Mouse (Mus musculus) spleen, postnatal 4 days (tissue): ENCODE results near the gene Ip6k3.

Source experiments
- DNase-seq, 2 experiments: peaks; one replicate each; pipeline ENCODE4 v3.0.0; 2022; ENCODE audit warnings: low spot score in 2 of 2

The Ip6k3 gene

DNA sequence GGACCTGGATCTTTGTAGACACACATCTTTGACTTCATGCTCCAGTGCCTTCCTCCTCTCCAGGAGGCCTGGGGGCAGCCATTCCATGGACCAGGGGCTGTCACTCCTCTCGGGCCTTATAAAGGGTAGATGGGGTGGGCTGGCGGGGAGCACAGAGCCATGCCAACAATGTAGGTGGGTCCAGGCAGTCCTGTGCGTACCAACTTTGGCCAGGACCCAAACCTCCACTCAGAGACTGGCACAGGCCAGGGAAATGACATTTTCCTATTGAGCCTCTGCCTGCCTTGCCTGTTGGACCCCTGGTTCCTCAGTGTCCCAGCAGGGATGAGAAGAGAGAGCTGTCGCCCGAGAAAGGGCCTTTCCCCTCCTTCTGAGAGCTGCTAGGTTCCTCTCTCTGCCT, 14.8 kb upstream of the Ip6k3 start:
- DNase-seq, result no peak

DNA sequence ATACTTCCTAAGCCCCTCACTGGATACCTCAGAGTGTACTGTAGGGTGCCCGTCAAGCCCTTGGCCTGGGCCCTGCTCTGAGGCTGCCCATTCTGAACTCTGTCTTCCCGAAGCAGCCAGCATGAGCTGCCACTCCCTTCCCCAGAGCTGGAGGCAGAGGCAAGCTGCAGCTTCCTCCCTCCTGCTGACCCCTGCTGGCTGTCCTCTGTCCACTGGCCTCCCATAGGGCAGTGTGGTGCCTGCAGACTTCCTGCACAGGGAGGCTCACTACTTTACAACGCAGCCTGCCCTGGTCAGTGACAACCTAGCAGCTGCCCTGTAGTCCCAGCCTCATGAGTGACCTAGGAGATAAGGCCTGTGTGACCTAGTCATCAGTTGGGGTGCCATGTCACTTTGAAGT, 14.1 kb upstream of the Ip6k3 start:
- DNase-seq, result no peak

DNA sequence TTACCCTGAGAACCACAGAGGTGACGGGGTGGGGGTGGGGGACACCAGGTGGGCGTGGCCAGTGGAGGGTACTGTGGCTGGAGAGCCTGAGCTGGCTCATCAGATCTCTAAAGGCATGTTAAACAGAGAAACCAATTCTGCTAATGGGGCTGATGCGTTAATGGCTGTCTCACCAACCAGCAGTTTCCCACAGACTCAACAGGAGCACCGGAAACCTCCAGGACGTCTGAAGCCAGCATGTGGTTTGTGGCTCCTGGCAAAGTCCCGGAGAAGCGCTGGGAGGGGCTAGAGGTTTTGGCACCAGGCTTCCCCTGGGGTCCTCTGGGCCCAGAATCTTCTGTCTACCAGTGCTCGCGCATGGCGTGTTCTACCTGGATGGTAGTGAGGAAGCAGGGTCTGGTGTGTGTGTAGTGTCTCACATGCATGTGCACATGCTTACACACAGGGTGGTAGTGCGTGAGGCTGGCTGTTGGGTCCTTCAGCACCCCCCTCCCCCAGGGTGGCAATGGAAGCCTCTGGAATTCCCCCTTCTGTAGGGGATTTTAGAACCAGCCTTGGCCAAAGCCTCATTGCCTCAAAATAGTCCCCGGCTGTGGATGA, 12.2 kb upstream of the Ip6k3 start:
- DNase-seq, result no peak

DNA sequence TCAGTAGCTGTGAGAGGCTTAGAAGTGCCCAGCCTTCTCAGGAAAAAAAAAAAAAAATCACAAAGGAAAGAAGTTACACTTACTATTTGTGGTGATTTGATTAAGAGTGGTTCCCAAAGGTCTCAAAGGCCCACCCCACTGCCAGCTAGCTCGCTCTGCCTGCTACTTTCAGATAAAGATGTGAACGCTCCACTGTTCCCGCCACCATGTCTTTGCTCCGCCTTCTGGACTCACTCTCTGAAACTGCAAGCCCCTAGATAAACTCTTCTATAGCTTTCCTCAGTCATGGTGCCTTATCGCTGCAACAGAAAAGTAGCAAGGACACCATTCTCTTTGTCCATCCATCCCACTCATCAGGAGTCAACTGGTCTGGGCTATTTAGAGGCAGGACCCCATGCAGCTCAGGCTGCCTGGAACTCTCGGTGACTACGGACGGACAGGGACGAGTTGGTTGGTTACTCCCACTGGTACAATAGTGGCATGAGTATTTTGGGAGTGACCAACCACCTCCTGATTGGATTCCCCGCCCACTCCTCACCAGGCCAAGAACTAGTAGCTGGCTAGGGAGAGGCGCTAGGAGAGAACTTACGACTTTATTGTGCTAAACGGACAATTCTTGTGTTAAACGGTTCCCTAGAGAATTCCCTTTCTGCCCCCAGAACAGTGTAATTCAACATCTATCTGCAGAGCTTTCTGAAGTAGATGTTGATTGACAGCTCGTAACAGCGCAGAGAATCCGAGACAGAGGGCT, 11.0 kb upstream of the Ip6k3 start:
- no peak for DNase-seq

DNA sequence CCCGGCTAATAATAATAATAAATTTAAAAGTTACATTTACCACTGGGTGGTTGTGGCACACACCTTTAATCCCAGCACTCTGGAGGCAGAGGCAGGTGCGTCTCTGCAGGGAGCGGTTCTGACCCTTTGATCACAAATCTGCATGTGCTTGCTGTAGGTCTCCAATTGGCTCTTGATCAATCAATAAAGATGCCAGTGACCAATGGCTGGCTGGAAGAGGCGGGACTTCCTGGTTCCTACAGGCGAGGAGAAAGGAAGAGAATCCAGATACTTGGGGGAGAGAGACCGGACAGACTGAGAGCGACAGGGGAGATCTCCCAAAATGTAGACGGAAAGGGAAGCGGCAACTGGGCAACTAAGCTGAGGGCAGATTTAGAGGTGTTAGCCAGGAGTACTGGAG, 10.4 kb upstream of the Ip6k3 start:
- DNase-seq, result no peak

DNA sequence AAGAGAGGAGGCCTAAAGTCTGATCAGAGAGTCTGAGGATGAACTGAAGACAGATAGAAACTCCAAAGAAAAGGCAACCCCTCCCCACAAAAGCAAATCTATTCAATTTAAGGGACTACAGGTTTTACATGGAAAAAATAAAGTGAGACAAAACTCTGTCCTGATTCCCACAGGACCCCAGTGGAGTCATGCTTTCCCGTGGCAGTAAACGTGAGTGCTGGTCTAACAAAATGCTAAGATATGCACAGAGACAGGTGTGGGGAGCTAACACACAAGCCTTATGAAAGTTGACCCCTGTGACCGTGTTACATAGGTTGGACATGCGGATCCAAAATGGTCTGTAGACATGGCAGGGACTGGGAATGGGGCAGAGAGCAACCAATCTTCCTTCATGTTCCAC, 9.2 kb upstream of the Ip6k3 start:
- DNase-seq, result no peak

DNA sequence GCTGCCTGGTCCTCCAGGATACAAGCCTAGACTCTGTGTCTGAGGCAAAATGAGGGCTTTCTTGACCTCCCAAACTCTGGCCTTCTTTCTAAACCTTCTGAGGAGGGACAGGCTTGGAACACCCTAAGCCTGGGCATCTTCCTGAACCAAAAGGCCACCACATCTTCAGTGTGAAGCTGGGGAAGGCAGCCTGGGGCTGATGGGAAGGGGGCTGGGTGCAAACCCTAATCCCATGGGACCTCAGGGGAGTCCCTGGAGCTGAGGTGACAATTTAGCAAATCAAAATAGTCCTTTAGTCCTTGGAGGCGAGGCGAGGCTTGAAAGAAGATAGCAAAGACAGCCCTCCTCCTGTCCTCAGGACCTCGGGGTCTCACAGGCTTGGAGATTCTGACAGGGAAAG, 8.7 kb upstream of the Ip6k3 start:
- DNase-seq, result no peak

DNA sequence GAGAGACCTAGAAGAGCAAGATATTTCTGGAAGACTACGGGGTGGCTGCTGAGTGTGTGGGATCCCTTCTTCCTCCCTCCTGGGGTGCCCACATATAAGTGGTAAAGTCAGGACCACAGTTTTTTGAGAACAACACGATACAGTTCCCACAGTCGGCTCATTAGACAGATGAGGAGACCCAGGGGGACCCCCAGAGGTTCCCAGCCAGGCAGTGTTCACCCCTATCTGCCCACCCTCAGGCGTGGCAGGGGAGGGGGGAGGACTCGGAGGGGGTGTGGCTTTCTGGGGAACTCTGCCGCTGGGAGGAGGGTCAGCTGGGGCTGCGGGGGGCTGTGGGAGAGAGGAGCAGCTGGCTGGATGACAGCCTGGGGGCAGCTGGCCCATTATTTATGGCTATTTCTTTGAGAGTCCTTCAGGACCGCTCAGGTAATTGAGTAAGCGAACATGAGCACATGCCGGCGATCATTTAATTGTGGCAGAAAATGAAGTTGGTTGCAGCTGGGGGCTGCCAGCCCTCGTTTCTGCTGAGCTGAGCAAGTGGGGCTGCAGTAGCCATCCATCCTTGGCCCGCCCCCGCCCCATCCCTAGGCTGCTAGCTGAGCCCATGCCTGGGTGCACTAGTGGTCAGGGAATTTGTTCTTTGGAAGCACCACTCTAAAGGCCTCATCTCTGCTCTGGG, 7.7 kb upstream of the Ip6k3 start:
- no peak for DNase-seq

DNA sequence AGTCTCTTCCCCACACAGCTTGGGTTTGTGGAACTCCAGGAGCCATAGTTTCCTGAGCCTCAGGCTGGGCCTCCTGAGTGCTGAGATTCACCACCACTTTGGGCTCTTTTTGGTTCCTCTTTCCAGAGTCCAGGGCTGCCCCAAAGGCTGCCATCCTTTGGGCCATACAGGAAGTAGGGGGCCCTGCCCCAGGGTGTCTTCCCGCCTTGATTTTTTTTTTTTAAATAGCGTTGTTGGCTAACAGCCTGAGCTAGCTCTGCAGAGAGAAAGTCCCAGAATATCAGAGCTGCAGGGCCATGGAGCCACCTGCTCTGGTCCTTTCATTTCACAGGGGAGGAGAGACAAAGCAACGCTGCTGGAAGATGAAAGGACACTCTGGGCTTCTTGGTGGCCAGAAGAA, 6.1 kb upstream of the Ip6k3 start:
- DNase-seq, result no peak

DNA sequence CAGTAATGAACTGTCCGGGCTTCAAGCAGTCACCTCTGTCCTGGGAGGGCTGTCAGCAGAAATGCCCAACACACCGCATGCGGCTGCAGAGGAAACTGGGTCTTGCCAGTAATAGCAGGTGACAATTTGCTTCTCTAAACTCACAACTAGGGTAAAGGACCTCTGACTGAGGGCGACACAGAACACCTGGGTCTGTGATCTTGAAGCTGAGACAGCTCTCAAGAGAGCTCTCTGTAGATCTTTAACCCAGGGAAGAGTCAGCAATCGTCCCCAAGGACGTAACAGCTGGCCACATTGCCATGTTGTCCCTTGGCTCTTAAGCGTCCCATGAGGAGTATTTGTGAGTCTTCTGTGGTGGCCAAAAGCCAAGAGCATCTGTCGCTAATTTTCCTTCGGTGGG, 4.9 kb upstream of the Ip6k3 start:
- no peak for DNase-seq

DNA sequence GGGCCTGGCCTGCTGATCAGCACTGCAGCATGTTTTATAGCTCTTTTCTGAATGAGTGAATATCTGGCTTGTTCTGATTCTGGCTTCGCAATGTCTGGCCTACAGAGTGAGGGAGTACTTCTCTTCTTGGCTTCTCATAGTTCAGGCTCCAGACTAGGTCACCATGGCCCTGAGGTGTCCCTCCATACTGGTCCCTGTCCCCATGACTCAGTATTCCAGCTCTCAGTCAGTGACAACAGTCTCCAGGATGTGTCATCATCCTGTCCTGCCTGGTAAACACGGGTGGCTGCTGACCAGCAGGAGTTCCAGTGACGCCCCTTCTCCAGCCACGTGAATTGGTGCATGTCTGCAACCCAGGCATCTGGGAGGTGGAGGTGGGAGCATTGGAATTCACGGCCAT, 3.5 kb upstream of the Ip6k3 start:
- DNase-seq, result no peak

DNA sequence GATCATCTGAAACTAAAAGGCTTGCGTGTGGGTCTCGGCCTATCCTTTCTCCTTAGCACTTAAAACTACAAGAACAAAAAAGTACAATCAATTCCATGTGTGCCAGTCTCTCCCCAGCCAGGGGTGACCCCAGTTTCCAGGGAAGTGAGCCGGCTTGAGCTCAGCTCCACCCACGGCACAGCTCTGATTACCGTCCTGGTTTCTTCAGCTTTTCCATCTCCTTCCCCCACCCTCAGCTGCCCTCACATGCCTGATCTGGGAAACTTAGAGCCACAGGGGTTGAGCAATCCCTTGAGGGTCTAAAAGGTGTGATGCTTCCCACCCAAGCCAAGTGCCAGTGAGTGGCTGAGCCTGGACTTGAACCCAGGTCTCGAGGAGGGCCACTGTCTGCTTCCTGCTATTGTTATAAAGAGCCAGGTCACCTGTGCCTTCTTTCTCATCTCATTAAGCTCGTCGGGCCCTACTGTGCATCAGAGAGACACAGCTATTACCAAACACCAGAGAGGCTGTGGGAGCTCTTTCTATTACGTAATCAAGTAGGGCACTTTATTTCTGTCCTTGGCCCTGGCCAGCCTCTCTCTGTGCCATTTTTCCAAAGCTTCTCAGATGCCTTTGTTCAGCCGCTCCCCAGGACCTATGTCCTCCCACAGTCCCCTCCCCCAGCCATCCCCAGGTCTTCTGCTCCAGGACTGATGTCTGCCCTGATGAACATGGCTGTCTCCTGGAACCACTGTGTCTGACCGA, 2.5 kb upstream of the Ip6k3 start:
- DNase-seq, result no peak

DNA sequence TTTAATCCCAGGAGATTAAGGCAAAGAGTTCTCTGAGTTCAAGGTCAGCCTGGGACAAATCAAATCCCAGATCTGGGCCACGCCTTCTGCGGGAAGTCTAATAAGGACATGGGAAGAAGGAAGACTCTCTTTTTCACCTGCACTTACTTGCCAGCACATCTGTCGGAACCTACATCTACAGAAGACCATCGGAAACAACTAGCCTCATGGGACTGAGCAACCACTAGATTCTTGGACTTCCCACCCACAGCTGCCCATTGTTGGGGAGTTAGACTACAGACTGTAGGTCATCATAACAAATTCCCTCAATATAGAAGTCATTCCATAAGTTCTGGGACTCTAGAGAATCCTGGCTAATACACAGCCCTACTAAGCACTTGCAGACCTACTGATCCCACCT, 974 bp upstream of the Ip6k3 start:
- DNase-seq, result no peak

DNA sequence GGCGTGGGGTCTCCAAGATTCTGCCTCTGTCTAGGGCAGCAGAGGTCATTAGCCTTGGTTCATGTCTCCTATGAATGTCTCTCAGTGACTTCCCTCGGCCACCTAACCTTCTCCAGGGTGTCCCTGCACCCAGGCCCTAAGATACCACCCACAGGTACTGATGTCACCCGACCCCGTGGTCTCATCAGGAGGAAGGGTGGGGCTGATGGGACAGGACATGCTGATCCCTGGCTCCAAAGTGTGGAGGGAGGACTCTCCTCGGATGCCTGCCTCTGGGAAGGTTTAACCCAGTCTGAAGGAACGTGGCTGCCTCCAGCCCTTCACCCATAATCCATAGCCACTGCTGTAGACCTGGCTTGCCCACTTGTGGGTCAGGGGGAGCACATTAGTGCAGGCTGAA, 694 bp downstream of the Ip6k3 start:
- DNase-seq, result no peak

DNA sequence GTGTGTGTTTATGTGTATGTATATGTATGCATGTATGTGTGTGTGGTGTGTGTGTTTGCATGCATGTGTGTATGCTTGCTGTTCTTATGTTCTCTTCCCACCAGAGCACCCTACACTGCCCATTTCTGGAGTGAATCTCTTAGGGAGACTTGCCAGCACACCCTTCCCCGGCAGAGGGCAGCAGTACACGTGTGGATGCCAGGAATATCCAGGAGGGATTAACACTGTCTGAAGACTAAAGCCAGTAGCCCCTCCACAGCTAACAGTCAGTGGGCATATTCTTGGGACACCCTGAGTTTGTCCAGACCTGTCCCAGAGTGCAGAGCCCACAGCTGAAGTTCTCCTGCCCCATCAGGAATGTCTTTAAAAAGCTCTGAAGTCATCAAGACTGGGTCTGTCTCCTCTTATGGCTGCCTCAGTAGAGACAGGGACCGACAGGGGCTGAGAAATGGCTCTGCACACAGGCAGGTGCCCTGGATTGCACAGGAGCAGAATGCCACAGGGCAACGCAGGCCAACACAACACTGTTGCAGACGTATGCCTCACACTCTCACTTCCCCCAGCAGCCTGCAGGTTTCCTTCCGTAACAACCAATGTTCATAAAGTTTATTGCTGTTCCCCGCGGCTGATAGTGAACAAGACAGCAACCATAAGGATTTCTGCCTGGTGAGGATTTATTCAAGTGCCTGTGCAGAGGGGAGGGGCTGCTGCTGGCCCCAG, 2.4 kb downstream of the Ip6k3 start:
- no peak for DNase-seq

DNA sequence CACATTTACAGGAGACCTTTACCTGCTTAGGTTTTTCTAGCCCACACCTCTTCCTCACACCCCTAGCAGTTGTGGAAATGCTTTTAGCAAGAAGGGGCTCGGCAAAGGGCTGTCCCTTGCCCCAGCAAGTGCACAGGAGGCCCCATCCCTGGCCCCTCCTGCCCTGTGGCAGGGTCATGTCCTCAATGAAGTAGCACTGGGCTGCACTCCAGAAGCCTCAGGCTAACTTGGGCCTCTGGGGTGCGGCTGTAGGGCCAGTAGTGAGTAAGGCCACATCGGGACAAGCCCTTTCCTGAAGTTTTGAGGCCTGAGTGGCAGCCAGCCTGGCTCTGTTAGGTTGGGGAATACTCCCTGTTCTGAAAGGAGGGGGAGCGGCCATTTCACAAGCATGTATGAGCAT, 6.7 kb downstream of the Ip6k3 start:
- DNase-seq, result no peak

DNA sequence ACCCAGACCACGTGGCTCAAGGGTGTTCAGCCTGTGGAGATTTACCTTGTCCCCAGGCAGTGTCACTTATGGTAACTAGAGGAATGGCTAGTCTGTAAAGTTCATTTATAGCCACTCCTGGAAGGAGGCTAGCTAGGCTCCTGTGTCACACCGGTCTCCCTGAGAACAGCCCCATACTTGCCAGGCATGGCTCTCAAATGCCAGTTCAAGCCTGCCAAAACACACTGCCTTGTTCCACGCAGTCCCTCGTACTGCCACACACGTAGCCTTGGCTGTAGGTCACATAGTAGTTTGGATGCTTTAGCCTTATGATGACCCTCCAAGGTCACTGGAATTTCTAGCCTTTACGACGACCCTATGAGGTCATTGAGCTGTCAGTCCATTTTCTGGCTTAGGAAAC, 8.4 kb downstream of the Ip6k3 start:
- DNase-seq, result no peak

DNA sequence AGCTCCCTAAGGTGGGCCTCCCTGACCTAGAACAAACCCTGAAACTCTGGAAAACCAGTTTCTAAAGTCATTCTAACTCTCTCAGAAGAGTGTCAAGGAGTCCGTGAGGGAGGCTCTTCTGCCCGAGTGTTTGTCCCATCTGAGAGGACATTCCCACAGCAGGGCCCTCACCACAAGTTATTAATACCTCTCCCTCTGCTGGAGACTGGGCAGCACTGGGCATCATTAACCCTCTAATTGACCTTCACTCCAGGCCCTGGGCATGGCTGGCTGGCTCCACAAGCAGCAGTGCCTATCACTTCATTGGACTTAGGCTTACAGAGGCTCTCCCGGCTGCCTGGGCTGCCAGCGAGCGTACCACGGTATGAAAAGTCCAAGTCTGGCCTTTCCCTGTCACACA, 9.2 kb downstream of the Ip6k3 start:
- DNase-seq, result no peak

DNA sequence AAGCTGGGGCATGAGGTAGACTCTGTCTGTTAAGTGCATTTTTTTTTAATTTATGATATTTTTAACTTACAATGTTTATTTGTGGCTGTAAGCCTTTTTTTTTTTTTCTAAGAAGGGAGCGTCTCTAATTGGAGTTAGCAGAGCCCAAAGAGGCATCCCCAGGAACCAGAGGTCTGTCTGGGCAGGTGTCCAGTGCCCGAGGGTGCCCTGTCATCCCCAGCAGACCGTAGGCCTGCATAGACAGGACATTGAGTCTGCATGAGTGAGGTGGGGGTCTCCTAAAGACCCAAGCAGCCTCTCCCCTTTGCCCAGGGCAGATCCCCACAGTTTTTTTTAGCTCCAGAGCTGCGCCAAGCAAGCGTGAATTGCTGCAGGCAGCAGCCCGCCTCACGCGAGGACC, 11.8 kb downstream of the Ip6k3 start:
- no peak for DNase-seq

DNA sequence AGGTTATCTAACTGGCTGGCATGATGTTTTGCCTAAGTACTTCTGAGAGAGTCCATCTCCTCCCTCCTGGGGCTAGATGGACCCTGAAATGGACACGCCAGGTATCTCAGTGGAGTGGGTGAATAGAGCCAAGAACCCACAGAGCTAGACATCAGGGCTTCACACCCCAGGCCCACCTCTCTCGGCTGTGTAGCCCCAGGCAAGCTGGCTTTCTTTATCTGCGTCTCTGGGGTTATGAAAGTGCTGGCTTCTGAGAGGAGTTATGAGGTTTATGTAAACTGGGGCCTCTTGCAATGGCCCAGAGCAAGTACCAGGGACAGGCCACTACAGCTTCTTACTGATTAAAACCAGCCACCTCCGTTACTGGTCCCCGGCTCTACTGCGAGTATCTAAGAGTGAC, 12.7 kb downstream of the Ip6k3 start:
- no peak for DNase-seq

DNA sequence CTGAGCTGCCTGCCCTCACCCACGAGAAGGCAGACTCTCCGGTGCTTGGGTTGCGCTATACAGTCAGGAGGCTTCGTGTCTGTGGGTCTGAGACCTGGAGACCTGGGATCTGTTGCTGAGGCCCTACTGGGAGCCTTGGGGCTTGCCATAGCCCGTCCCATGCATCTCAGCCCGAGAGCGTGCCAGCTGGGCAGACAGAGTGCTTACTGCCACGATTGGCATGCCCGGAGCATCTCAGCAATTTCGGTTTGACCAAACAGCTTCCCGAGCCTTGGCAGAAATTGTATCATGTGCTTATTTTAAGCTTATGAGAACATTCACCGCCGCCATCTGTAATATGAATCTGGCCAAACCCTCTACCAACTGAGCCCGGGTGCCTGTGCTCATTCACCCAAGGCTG, 13.3 kb downstream of the Ip6k3 start:
- no peak for DNase-seq

DNA sequence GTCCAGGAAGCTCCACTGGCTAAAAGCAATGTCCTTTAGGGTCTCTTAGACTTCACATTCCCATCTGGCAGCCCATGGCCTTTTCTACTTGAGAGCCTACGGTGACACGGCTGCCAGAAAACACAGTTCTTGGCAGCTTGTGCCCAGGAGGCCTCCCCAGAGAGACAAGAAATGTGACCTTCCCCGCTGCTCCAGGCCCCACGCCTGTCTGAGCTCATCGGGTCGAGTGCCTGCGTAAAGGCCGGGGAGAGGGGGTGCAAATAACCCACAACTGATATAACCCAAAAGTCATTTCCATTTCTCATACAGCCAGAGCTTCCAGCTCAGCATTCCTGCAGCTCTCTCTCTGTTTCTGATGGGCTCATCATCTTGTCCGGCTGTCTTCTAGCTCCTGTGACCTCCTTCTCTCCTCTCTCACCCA, 13.8 kb downstream of the Ip6k3 start:
- no peak for DNase-seq
